Mouse (Mus musculus) erythroblast, embryonic 14.5 days (primary cell): ENCODE results near the gene Klf5. TPM values are rescaled to one million over a fixed set of nuclear protein-coding genes. Genes with fewer than 3 reads are reported as not detected.

ENCODE experiments used
- H3K27me3 ChIP-seq: 2 replicates; pipeline ENCODE4 v1.6.1; 2012; ENCODE audit warnings: inconsistent platforms; ENCODE audit not compliant: control insufficient read depth
- H3K36me3 ChIP-seq: 2 replicates; pipeline ENCODE4 v1.6.1; 2012; ENCODE audit warnings: mild to moderate bottlenecking, inconsistent platforms; ENCODE audit not compliant: control insufficient read depth
- H3K4me1 ChIP-seq: 2 replicates; pipeline ENCODE4 v1.6.1; 2012; ENCODE audit warnings: inconsistent platforms; ENCODE audit not compliant: control insufficient read depth
- H3K4me3 ChIP-seq: replicated peaks from 2 replicates; pipeline ENCODE3; 2012; ENCODE audit warnings: moderate library complexity, mild to moderate bottlenecking, inconsistent platforms
- H3K9me3 ChIP-seq: 2 replicates; pipeline ENCODE4 v1.6.1; 2012; ENCODE audit warnings: low read length, inconsistent platforms, mixed read lengths; ENCODE audit not compliant: control insufficient read depth
- GATA1 ChIP-seq: IDR thresholded peaks from 2 replicates; pipeline ENCODE4 v1.6.1; 2012; ENCODE audit warnings: low read length, inconsistent platforms, mixed read lengths
- TAL1 ChIP-seq: IDR thresholded peaks from 3 replicates; pipeline ENCODE4 v1.6.1; 2012; ENCODE audit warnings: low read length, inconsistent platforms, mixed read lengths
- polyA plus RNA-seq: library from polyadenylated mRNA; stranded (reverse); fragments of >175 nt; gene quantifications from 2 replicates; pipeline ENCODE4 v1.2.3, GENCODE M21; 2012

Gene Klf5
- polyA plus RNA-seq, 1 experiment: 0.64 TPM

- H3K4me1 ChIP-seq: no peaks in the 10 kb centered on the region; the same call in 1 of the 2 replicates
- TF ChIP-seq TAL1: no peak
- TF ChIP-seq GATA1: no peak
- no peaks in the 10 kb centered on the region for H3K36me3 ChIP-seq
- H3K27me3 ChIP-seq: peaks cover 15% of the 10 kb centered on the region
- H3K9me3 ChIP-seq: no peaks in the 10 kb centered on the region
- H3K4me3 ChIP-seq: no peak overlapping the region
These were observed 18.1 kb upstream of the Klf5 start for GRCm38 (mm10) chr14:99280399-99280798.

- TF ChIP-seq GATA1 (no peak), TAL1 (no peak)
- no peaks in the 10 kb centered on the region for H3K9me3 ChIP-seq
- H3K36me3 ChIP-seq: no peaks in the 10 kb centered on the region
- H3K4me3 ChIP-seq: no peak overlapping the region
- peaks cover 12% of the 10 kb centered on the region for H3K27me3 ChIP-seq
- H3K4me1 ChIP-seq: peaks cover 3% of the 10 kb centered on the region
These were observed 17.6 kb upstream of the Klf5 start for GRCm38 (mm10) chr14:99280825-99281433.

GRCm38 (mm10) chr14:99285486-99285885, 13.0 kb upstream of the Klf5 start:
- Histone ChIP-seq H3K36me3 (no peaks in the 10 kb centered on the region), H3K4me3 (no peak overlapping the region), H3K9me3 (no peaks in the 10 kb centered on the region), H3K27me3 (peaks cover 3% of the 10 kb centered on the region; the same call in 1 of the 2 replicates), H3K4me1 (peaks cover 3% of the 10 kb centered on the region)
- no peak for TF ChIP-seq GATA1
- TF ChIP-seq TAL1: no peak

- no peaks in the 10 kb centered on the region for H3K9me3 ChIP-seq
- TF ChIP-seq GATA1: no peak
- no peak for TF ChIP-seq TAL1
- peaks cover 15% of the 10 kb centered on the region for H3K27me3 ChIP-seq
- no peak overlapping the region for H3K4me3 ChIP-seq
- H3K36me3 ChIP-seq: no peaks in the 10 kb centered on the region
- H3K4me1 ChIP-seq: no peaks in the 10 kb centered on the region
These were observed 6.3 kb upstream of the Klf5 start for GRCm38 (mm10) chr14:99292176-99292575.

GRCm38 (mm10) chr14:99294424-99294823, 4.1 kb upstream of the Klf5 start:
- no peaks in the 10 kb centered on the region for H3K9me3 ChIP-seq
- H3K4me1 ChIP-seq: peaks cover 16% of the 10 kb centered on the region
- no peak for TF ChIP-seq TAL1
- no peak for TF ChIP-seq GATA1
- no peak overlapping the region for H3K4me3 ChIP-seq
- no peaks in the 10 kb centered on the region for H3K36me3 ChIP-seq
- peaks cover 38% of the 10 kb centered on the region for H3K27me3 ChIP-seq

GRCm38 (mm10) chr14:99295606-99296341, 2.7 kb upstream of the Klf5 start:
- H3K9me3 ChIP-seq: no peaks in the 10 kb centered on the region
- H3K4me3 ChIP-seq: no peak overlapping the region
- TF ChIP-seq GATA1 (no peak), TAL1 (no peak)
- no peaks in the 10 kb centered on the region for H3K36me3 ChIP-seq
- peaks cover 48% of the 10 kb centered on the region for H3K27me3 ChIP-seq
- peaks cover 18% of the 10 kb centered on the region for H3K4me1 ChIP-seq

GRCm38 (mm10) chr14:99299022-99299481, 561 bp downstream of the Klf5 start:
- Histone ChIP-seq H3K27me3 (peaks cover 60% of the 10 kb centered on the region), H3K4me3 (peak overlapping the region; percentile 75)

GRCm38 (mm10) chr14:99299701-99300191, 1.3 kb downstream of the Klf5 start:
- Histone ChIP-seq H3K4me3 (peak overlapping the region; percentile 75), H3K27me3 (peaks cover 56% of the 10 kb centered on the region), H3K4me1 (peaks cover 18% of the 10 kb centered on the region), H3K36me3 (peaks cover 12% of the 10 kb centered on the region), H3K9me3 (no peaks in the 10 kb centered on the region)
- TF ChIP-seq TAL1: no peak

More at GRCm38 (mm10) chr14:99299022-99299481, 561 bp downstream of the Klf5 start:
- no peaks in the 10 kb centered on the region for H3K9me3 ChIP-seq
- H3K36me3 ChIP-seq: peaks cover 12% of the 10 kb centered on the region
- TF ChIP-seq GATA1 (no peak), TAL1 (no peak)
- peaks cover 18% of the 10 kb centered on the region for H3K4me1 ChIP-seq

- TF ChIP-seq GATA1 (no peak), TAL1 (no peak)
These were observed 3.0 kb downstream of the Klf5 start for GRCm38 (mm10) chr14:99301472-99301871.

More at GRCm38 (mm10) chr14:99301472-99301871, 3.0 kb downstream of the Klf5 start:
- Histone ChIP-seq H3K27me3 (peaks cover 50% of the 10 kb centered on the region), H3K36me3 (peaks cover 12% of the 10 kb centered on the region), H3K4me3 (no peak overlapping the region), H3K4me1 (peaks cover 20% of the 10 kb centered on the region), H3K9me3 (no peaks in the 10 kb centered on the region)
